Mouse (Mus musculus) liver, adult 2 months (tissue): Measurements from ENCODE around the gene Fnbp1. TPM values are rescaled to one million over a fixed set of nuclear protein-coding genes. Genes with fewer than 3 reads are reported as not detected.
"Not testable (repeated sequence)": the region's sequence is repeated elsewhere in the genome, so short reads cannot be mapped to it uniquely, and the experiment has no call there.

ENCODE experiments used
- DNase-seq: peaks from one replicate; pipeline ENCODE4 v3.0.0-alpha.2; 2011; ENCODE audit warnings: low read depth, low spot score; ENCODE audit errors: extremely low read depth
- H3K27ac ChIP-seq: fragments of 200-500 bp; replicated peaks from 2 replicates; pipeline ENCODE4 v1.5.1; 2012; ENCODE audit warnings: low read depth, mild to moderate bottlenecking, control low read depth, inconsistent platforms, low read length; ENCODE audit not compliant: insufficient read depth
- H3K27me3 ChIP-seq: fragments of 200-500 bp; 2 replicates; pipeline ENCODE4 v1.6.1; 2012; ENCODE audit warnings: mild to moderate bottlenecking, moderate library complexity, low read length, inconsistent platforms; ENCODE audit not compliant: control insufficient read depth, insufficient read depth
- H3K36me3 ChIP-seq: fragments of 200-500 bp; 2 replicates; pipeline ENCODE4 v1.6.1; 2012; ENCODE audit warnings: low read length, inconsistent platforms; ENCODE audit not compliant: control insufficient read depth, insufficient read depth
- H3K4me1 ChIP-seq: fragments of 200-500 bp; 2 replicates; pipeline ENCODE4 v1.6.1; 2011; ENCODE audit warnings: low read length; ENCODE audit not compliant: control insufficient read depth, insufficient read depth
- H3K4me3 ChIP-seq: fragments of 200-500 bp; 2 replicates; pipeline ENCODE4 v1.5.1; 2011; ENCODE audit warnings: low read depth, mild to moderate bottlenecking, control low read depth, low read length, moderate library complexity; ENCODE audit not compliant: insufficient read depth
- H3K79me2 ChIP-seq: fragments of 200-500 bp; 2 replicates; pipeline ENCODE4 v1.6.1; 2012; ENCODE audit warnings: inconsistent platforms, mild to moderate bottlenecking, low read length, moderate library complexity; ENCODE audit not compliant: control insufficient read depth, insufficient read depth
- H3K9ac ChIP-seq: fragments of 200-500 bp; 2 replicates; pipeline ENCODE4 v1.6.1; 2012; ENCODE audit warnings: low read depth, mild to moderate bottlenecking, control low read depth, inconsistent platforms, low read length
- CTCF ChIP-seq: fragments of 200-500 bp; IDR thresholded peaks from 2 replicates; pipeline ENCODE4 v1.5.1; 2011; ENCODE audit warnings: low read depth, low read length, control low read depth
- POLR2A ChIP-seq: fragments of 200-500 bp; IDR thresholded peaks from 2 replicates; pipeline ENCODE4 v1.6.1; 2011; ENCODE audit warnings: low read length, control low read depth; ENCODE audit not compliant: insufficient read depth; ENCODE audit errors: extremely low read depth
- WGBS: fragments of 180-500 bp; shearing (Covaris S2); methylation state at CpG from one replicate; pipeline ENCODE4 v1.1.7; 2018; 5-methylcytosine and 5-hydroxymethylcytosine counted together
- polyA plus RNA-seq: library from polyadenylated mRNA; depleted of rRNA; stranded (reverse); fragments of >200 nt; gene quantifications from 2 replicates; pipeline ENCODE4 v1.2.3, GENCODE M21; 2012
- total RNA-seq: library from RNA; depleted of rRNA; stranded (reverse); fragments of >200 nt; gene quantifications from 2 replicates; pipeline ENCODE4 v1.2.3, GENCODE M21; 2014

Fnbp1 gene
- total and polyA plus RNA-seq, 2 experiments = 5.2 to 8.6 TPM

- H3K79me2 ChIP-seq = no peaks in the 10 kb centered on the region
- H3K36me3 ChIP-seq = peaks cover 32% of the 10 kb centered on the region
- DNase-seq = no peak
- no peaks in the 10 kb centered on the region for H3K27me3 ChIP-seq
- TF ChIP-seq CTCF (no peak), POLR2A (no peak)
- H3K4me1 ChIP-seq = peaks cover 2% of the 10 kb centered on the region; the same call in 1 of the 2 replicates
- no peak overlapping the region for H3K9ac ChIP-seq
- WGBS = 88% methylated on average over 7 of the region's 7 CpGs
- H3K4me3 ChIP-seq = no peak overlapping the region
- no peak overlapping the region for H3K27ac ChIP-seq
Observed at GRCm38 (mm10) chr2:31179471-31179870, 37.7 kb upstream of the Fnbp1 start.

GRCm38 (mm10) chr2:31178593-31178992, 36.8 kb upstream of the Fnbp1 start:
- not testable (repeated sequence) for H3K27ac ChIP-seq, H3K79me2 ChIP-seq, H3K4me1 ChIP-seq, H3K4me3 ChIP-seq, DNase-seq, H3K9ac ChIP-seq, H3K27me3 ChIP-seq
- TF ChIP-seq CTCF = peak; percentile 28; the same call in 1 of the 2 replicates
- 92% methylated on average over 6 of the region's 6 CpGs for WGBS
- H3K36me3 ChIP-seq = peaks cover 34% of the 10 kb centered on the region

- Histone ChIP-seq H3K4me3 (no peak overlapping the region), H3K9ac (no peak overlapping the region), H3K36me3 (peaks cover 53% of the 10 kb centered on the region), H3K79me2 (no peaks in the 10 kb centered on the region), H3K27me3 (no peaks in the 10 kb centered on the region), H3K27ac (no peak overlapping the region), H3K4me1 (peaks cover 11% of the 10 kb centered on the region; the same call in 1 of the 2 replicates)
- WGBS = 78% methylated on average over 4 of the region's 4 CpGs
- no peak for DNase-seq
- TF ChIP-seq CTCF (peak; percentile 8; the same call in 1 of the 2 replicates), POLR2A (no peak)
Observed at GRCm38 (mm10) chr2:31173290-31173689, 31.5 kb upstream of the Fnbp1 start.

- H3K4me3 ChIP-seq = no peak overlapping the region
- no peak for TF ChIP-seq CTCF
- no peak for TF ChIP-seq POLR2A
- DNase-seq = no peak
- peaks cover 11% of the 10 kb centered on the region; the same call in 1 of the 2 replicates for H3K4me1 ChIP-seq
- H3K9ac ChIP-seq = no peak overlapping the region
- H3K27ac ChIP-seq = peak overlapping the region; percentile 37; the same call in 1 of the 2 replicates
- peaks cover 50% of the 10 kb centered on the region for H3K36me3 ChIP-seq
- 82% methylated on average over 5 of the region's 5 CpGs for WGBS
- H3K79me2 ChIP-seq = no peaks in the 10 kb centered on the region
- no peaks in the 10 kb centered on the region for H3K27me3 ChIP-seq
Observed at GRCm38 (mm10) chr2:31172536-31172935, 30.7 kb upstream of the Fnbp1 start.

- Histone ChIP-seq H3K79me2 (no peaks in the 10 kb centered on the region; the same call in 1 of the 2 replicates), H3K27me3 (no peaks in the 10 kb centered on the region), H3K27ac (peak overlapping the region; percentile 73), H3K4me1 (peaks cover 11% of the 10 kb centered on the region; the same call in 1 of the 2 replicates), H3K9ac (no peak overlapping the region), H3K36me3 (peaks cover 50% of the 10 kb centered on the region), H3K4me3 (no peak overlapping the region)
- TF ChIP-seq POLR2A (no peak), CTCF (no peak)
- WGBS = 74% methylated on average over 5 of the region's 5 CpGs
- DNase-seq = no peak
Observed at GRCm38 (mm10) chr2:31172001-31172400, 30.2 kb upstream of the Fnbp1 start.

GRCm38 (mm10) chr2:31170164-31170563, 28.4 kb upstream of the Fnbp1 start:
- no peak overlapping the region for H3K27ac ChIP-seq
- peaks cover 2% of the 10 kb centered on the region; the same call in 1 of the 2 replicates for H3K79me2 ChIP-seq
- peaks cover 11% of the 10 kb centered on the region; the same call in 1 of the 2 replicates for H3K4me1 ChIP-seq
- H3K27me3 ChIP-seq = no peaks in the 10 kb centered on the region
- WGBS = 81% methylated on average over 6 of the region's 6 CpGs
- H3K4me3 ChIP-seq = no peak overlapping the region
- no peak overlapping the region for H3K9ac ChIP-seq
- no peak for DNase-seq
- no peak for TF ChIP-seq POLR2A
- peaks cover 46% of the 10 kb centered on the region for H3K36me3 ChIP-seq
